Mouse (Mus musculus) liver, adult 2 months (tissue): ENCODE measurements around the gene Kirrel2. TPM values are rescaled to one million over a fixed set of nuclear protein-coding genes. Genes with fewer than 3 reads are reported as not detected.
A peak's percentile ranks its signal among the peaks of the same experiment; 100 is the strongest.

Experiments used
- DNase-seq: peaks from one replicate; pipeline ENCODE4 v3.0.0-alpha.2; 2011; ENCODE audit warnings: low read depth, low spot score; ENCODE audit errors: extremely low read depth
- H3K27ac ChIP-seq: fragments of 200-500 bp; replicated peaks from 2 replicates; pipeline ENCODE4 v1.5.1; 2012; ENCODE audit warnings: low read depth, mild to moderate bottlenecking, control low read depth, inconsistent platforms, low read length; ENCODE audit not compliant: insufficient read depth
- H3K27me3 ChIP-seq: fragments of 200-500 bp; 2 replicates; pipeline ENCODE4 v1.6.1; 2012; ENCODE audit warnings: mild to moderate bottlenecking, moderate library complexity, low read length, inconsistent platforms; ENCODE audit not compliant: control insufficient read depth, insufficient read depth
- H3K36me3 ChIP-seq: fragments of 200-500 bp; 2 replicates; pipeline ENCODE4 v1.6.1; 2012; ENCODE audit warnings: low read length, inconsistent platforms; ENCODE audit not compliant: control insufficient read depth, insufficient read depth
- H3K4me1 ChIP-seq: fragments of 200-500 bp; 2 replicates; pipeline ENCODE4 v1.6.1; 2011; ENCODE audit warnings: low read length; ENCODE audit not compliant: control insufficient read depth, insufficient read depth
- H3K4me3 ChIP-seq: fragments of 200-500 bp; 2 replicates; pipeline ENCODE4 v1.5.1; 2011; ENCODE audit warnings: low read depth, mild to moderate bottlenecking, control low read depth, low read length, moderate library complexity; ENCODE audit not compliant: insufficient read depth
- H3K79me2 ChIP-seq: fragments of 200-500 bp; 2 replicates; pipeline ENCODE4 v1.6.1; 2012; ENCODE audit warnings: inconsistent platforms, mild to moderate bottlenecking, low read length, moderate library complexity; ENCODE audit not compliant: control insufficient read depth, insufficient read depth
- H3K9ac ChIP-seq: fragments of 200-500 bp; 2 replicates; pipeline ENCODE4 v1.6.1; 2012; ENCODE audit warnings: low read depth, mild to moderate bottlenecking, control low read depth, inconsistent platforms, low read length
- CTCF ChIP-seq: fragments of 200-500 bp; IDR thresholded peaks from 2 replicates; pipeline ENCODE4 v1.5.1; 2011; ENCODE audit warnings: low read depth, low read length, control low read depth
- POLR2A ChIP-seq: fragments of 200-500 bp; IDR thresholded peaks from 2 replicates; pipeline ENCODE4 v1.6.1; 2011; ENCODE audit warnings: low read length, control low read depth; ENCODE audit not compliant: insufficient read depth; ENCODE audit errors: extremely low read depth
- WGBS: fragments of 180-500 bp; shearing (Covaris S2); methylation state at CpG from one replicate; pipeline ENCODE4 v1.1.7; 2018; 5-methylcytosine and 5-hydroxymethylcytosine counted together
- polyA plus RNA-seq: library from polyadenylated mRNA; depleted of rRNA; stranded (reverse); fragments of >200 nt; gene quantifications from 2 replicates; pipeline ENCODE4 v1.2.3, GENCODE M21; 2012
- total RNA-seq: library from RNA; depleted of rRNA; stranded (reverse); fragments of >200 nt; gene quantifications from 2 replicates; pipeline ENCODE4 v1.2.3, GENCODE M21; 2014

The Kirrel2 gene
- total and polyA plus RNA-seq, 2 experiments = not detected

- H3K36me3 ChIP-seq = no peaks in the 10 kb centered on the region
- H3K79me2 ChIP-seq = no peaks in the 10 kb centered on the region
- peak overlapping the region; percentile 38 for H3K27ac ChIP-seq
- WGBS = 10% methylated on average over 9 of the region's 9 CpGs
- TF ChIP-seq CTCF = no peak
- no peak for TF ChIP-seq POLR2A
- H3K27me3 ChIP-seq = no peaks in the 10 kb centered on the region
- H3K4me1 ChIP-seq = 0 out of 2 replicates have a peak, but pooled peaks cover 2% of the 10 kb centered on the region
- DNase-seq = no peak
- peak overlapping the region; percentile 50 for H3K4me3 ChIP-seq
- H3K9ac ChIP-seq = peak overlapping the region; percentile 54
Measured at GRCm38 (mm10) chr7:30422560-30422959, 34.9 kb downstream of the Kirrel2 start.

- no peaks in the 10 kb centered on the region for H3K79me2 ChIP-seq
- no peaks in the 10 kb centered on the region for H3K27me3 ChIP-seq
- peak overlapping the region; percentile 50 for H3K4me3 ChIP-seq
- peak overlapping the region; percentile 29 for H3K27ac ChIP-seq
- H3K4me1 ChIP-seq = 0 out of 2 replicates have a peak, but pooled peaks cover 2% of the 10 kb centered on the region
- DNase-seq = peak; percentile 25
- under 1% methylated on average over 45 of the region's 45 CpGs for WGBS
- H3K9ac ChIP-seq = peak overlapping the region; percentile 19; the same call in 1 of the 2 replicates
- 0 out of 2 replicates have a peak, but pooled peaks have one; percentile 9 for TF ChIP-seq POLR2A
- no peak for TF ChIP-seq CTCF
- H3K36me3 ChIP-seq = no peaks in the 10 kb centered on the region
Measured at GRCm38 (mm10) chr7:30421890-30422435, 35.5 kb downstream of the Kirrel2 start.

DNA sequence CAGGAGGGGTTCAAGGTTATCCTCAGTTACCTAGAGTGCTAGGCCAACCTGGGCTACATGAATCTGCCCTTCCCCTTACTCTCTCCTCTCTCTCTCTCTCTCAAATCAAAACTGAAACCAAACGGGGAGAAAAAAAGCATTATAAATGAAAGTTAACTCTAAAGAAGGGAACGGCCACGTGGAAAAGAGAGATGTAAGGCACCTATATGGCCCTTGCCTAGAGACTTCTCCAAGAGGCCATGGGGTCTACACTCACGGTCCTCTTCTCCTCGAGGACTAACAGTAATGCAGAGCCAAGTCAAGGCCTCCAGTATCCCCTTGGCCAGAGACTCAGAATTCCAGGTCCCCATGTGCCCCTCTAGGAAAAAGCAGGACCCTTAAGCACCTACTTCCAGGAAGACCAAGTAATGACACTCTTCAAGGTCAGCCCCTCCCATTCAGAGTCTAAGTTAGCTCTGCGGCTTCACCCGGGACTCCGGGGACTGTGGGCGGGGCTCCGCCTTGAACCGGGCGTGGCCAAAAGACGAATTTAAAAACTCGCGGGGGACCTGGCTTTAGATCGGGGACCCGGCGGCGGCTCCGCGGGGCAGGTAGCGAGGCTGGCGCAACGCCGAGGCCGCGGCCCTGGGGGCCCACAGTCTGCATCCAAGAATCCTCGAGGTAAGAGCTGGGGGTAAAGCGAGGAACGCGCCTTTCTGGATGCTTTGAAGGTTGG, 36.2 kb downstream of the Kirrel2 start, which contains the start of gene Nfkbid:
TSS of gene Nfkbid (plus strand) at position 558 of the 715 bp plus-strand sequence.
- H3K79me2 ChIP-seq = no peaks in the 10 kb centered on the region
- H3K4me1 ChIP-seq = 0 out of 2 replicates have a peak, but pooled peaks cover 2% of the 10 kb centered on the region
- peak within 1 kb of the TSS; percentile 56 for H3K27ac ChIP-seq
- 11% methylated on average over 31 of the region's 31 CpGs for WGBS
- peak within 1 kb of the TSS; percentile 54 for H3K9ac ChIP-seq
- no peaks in the 10 kb centered on the region for H3K36me3 ChIP-seq
- TF ChIP-seq CTCF (no peak), POLR2A (no peak)
- H3K27me3 ChIP-seq = no peaks in the 10 kb centered on the region
- H3K4me3 ChIP-seq = peak within 1 kb of the TSS; percentile 50
- DNase-seq = peak; percentile 22

- 0 out of 2 replicates have a peak, but pooled peaks cover 2% of the 10 kb centered on the region for H3K4me1 ChIP-seq
- TF ChIP-seq CTCF = no peak
- no peak for TF ChIP-seq POLR2A
- no peaks in the 10 kb centered on the region for H3K79me2 ChIP-seq
- no peak overlapping the region for H3K9ac ChIP-seq
- peak overlapping the region; percentile 24; the same call in 1 of the 2 replicates for H3K27ac ChIP-seq
- no peak overlapping the region for H3K4me3 ChIP-seq
- DNase-seq = no peak
- H3K36me3 ChIP-seq = no peaks in the 10 kb centered on the region
- 79% methylated on average over 3 of the region's 3 CpGs for WGBS
- H3K27me3 ChIP-seq = no peaks in the 10 kb centered on the region
Measured at GRCm38 (mm10) chr7:30420673-30421072, 36.8 kb downstream of the Kirrel2 start.

- DNase-seq = peak; percentile 28
- TF ChIP-seq POLR2A = no peak
- TF ChIP-seq CTCF = no peak
- peak within 1 kb of the TSS; percentile 16; the same call in 1 of the 2 replicates for H3K4me3 ChIP-seq
- no peaks in the 10 kb centered on the region for H3K36me3 ChIP-seq
- no peaks in the 10 kb centered on the region for H3K79me2 ChIP-seq
- H3K4me1 ChIP-seq = 0 out of 2 replicates have a peak, but pooled peaks cover 2% of the 10 kb centered on the region
- H3K27ac ChIP-seq = peak within 1 kb of the TSS; percentile 59
- 0 out of 2 replicates have a peak within 1 kb of the TSS, but pooled peaks have one; percentile 7 for H3K9ac ChIP-seq
- 52% methylated on average over 10 of the region's 10 CpGs for WGBS
- no peaks in the 10 kb centered on the region for H3K27me3 ChIP-seq
Measured at GRCm38 (mm10) chr7:30419561-30420499, 37.7 kb downstream of the Kirrel2 start, which contains the start of gene Hcst. TSS of gene Hcst (minus strand) at chr7:30419854.
